39 mouse cellular contexts compared by ENCODE assay signal in genomic region chr2:165081257-165081656, GRCm38 (mm10). TPM values are rescaled to one million over a fixed set of nuclear protein-coding genes. Genes with fewer than 3 reads are reported as not detected.
"Had no signal": no experiment of that assay in that cellular context is flagged by ENCODE, and none has a peak within 500 bp of the region (broad histone marks: within the 10 kb centered on the region; RNA-seq: fewer than 3 reads in every experiment).

No protein-coding gene starts in this region.

- H3K9me3 ChIP-seq: embryonic facial prominence, embryonic 10.5 days; embryonic facial prominence, embryonic 12.5 days; embryonic facial prominence, embryonic 13.5 days; embryonic facial prominence, embryonic 15.5 days; forebrain, embryonic 10.5 days; forebrain, embryonic 12.5 days; forebrain, embryonic 13.5 days; forebrain, embryonic 15.5 days had no signal

- ATAC-seq: forebrain, embryonic 13.5 days; forebrain, embryonic 14.5 days; forebrain, embryonic 15.5 days; forebrain, embryonic 16.5 days; forebrain, postnatal 0 days had no signal

- H3K4me1 ChIP-seq: embryonic facial prominence, embryonic 12.5 days; embryonic facial prominence, embryonic 13.5 days; embryonic facial prominence, embryonic 15.5 days had no signal

- H3K36me3 ChIP-seq: embryonic facial prominence, embryonic 10.5 days; embryonic facial prominence, embryonic 12.5 days; embryonic facial prominence, embryonic 13.5 days; embryonic facial prominence, embryonic 15.5 days; forebrain, embryonic 10.5 days; forebrain, embryonic 12.5 days; forebrain, embryonic 15.5 days had no signal

- DNase-seq: cerebellum, adult 18-20 months; cerebellum, adult 2 months; cerebellum, adult 8-10 months; cerebellum, adult 9-10 months; cerebellum, adult 9-11 months; cerebellum, postnatal 10 days; cerebellum, postnatal 14 days; cerebellum, postnatal 25 days; cerebellum, postnatal 36 days; embryo, embryonic 11 days; forebrain, postnatal 0 days; gastrocnemius, adult 2 months; gastrocnemius, postnatal 10 days; gastrocnemius, postnatal 14 days; gastrocnemius, postnatal 25 days; gastrocnemius, postnatal 36 days; heart, adult 11 months had no signal

- H3K4me3 ChIP-seq: embryonic facial prominence, embryonic 10.5 days; embryonic facial prominence, embryonic 12.5 days; embryonic facial prominence, embryonic 13.5 days; embryonic facial prominence, embryonic 15.5 days; erythroblast, embryonic 14.5 days; forebrain, embryonic 10.5 days; forebrain, embryonic 12.5 days; forebrain, embryonic 13.5 days; forebrain, embryonic 15.5 days; gastrocnemius, adult 2 months had no signal

- H3K27ac ChIP-seq: embryonic facial prominence, embryonic 10.5 days; embryonic facial prominence, embryonic 12.5 days; embryonic facial prominence, embryonic 13.5 days; embryonic facial prominence, embryonic 15.5 days; forebrain, embryonic 10.5 days; forebrain, embryonic 12.5 days; forebrain, embryonic 13.5 days; forebrain, embryonic 15.5 days; gastrocnemius, adult 2 months had no signal

- H3K4me2 ChIP-seq: embryonic facial prominence, embryonic 12.5 days; embryonic facial prominence, embryonic 13.5 days; embryonic facial prominence, embryonic 15.5 days; forebrain, embryonic 12.5 days; forebrain, embryonic 13.5 days; forebrain, embryonic 15.5 days had no signal

- H3K9ac ChIP-seq: embryonic facial prominence, embryonic 12.5 days; embryonic facial prominence, embryonic 13.5 days; embryonic facial prominence, embryonic 15.5 days; forebrain, embryonic 12.5 days; forebrain, embryonic 13.5 days; forebrain, embryonic 15.5 days; forebrain, postnatal 0 days had no signal

RNA-seq across cellular contexts. Expression of gene 1700025C18Rik, which starts 9.3 kb away (rescaled TPM):
- total RNA-seq: common myeloid progenitor, adult 5-6 weeks; forebrain, postnatal 0 days; gastrocnemius, adult 18-20 months; gastrocnemius, adult 2 months; gastrocnemius, adult 8-10 months; gastrocnemius, postnatal 10 days; gastrocnemius, postnatal 14 days; gastrocnemius, postnatal 25 days; gastrocnemius, postnatal 36 days; gastrocnemius, postnatal 4 days; granulocyte monocyte progenitor cell, adult 5-6 weeks had no signal
- polyA plus RNA-seq: cerebellum, adult 2 months; cortical plate, adult 2 months; embryonic facial prominence, embryonic 10.5 days; embryonic facial prominence, embryonic 11.5 days; embryonic facial prominence, embryonic 12.5 days; embryonic facial prominence, embryonic 13.5 days; embryonic facial prominence, embryonic 14.5 days; embryonic facial prominence, embryonic 15.5 days; erythroblast, embryonic 14.5 days; forebrain, embryonic 10.5 days; forebrain, embryonic 11.5 days; forebrain, embryonic 12.5 days; forebrain, embryonic 13.5 days; forebrain, embryonic 14.5 days; forebrain, embryonic 15.5 days; forebrain, embryonic 16.5 days; forebrain, postnatal 0 days; frontal cortex, adult 2 months; gonadal fat pad, adult 2 months had no signal

RNA-seq across cellular contexts. Expression of gene Cd40, which starts 25.8 kb away (rescaled TPM):
- total RNA-seq: granulocyte monocyte progenitor cell, adult 5-6 weeks had no signal
